8 mouse cellular contexts compared by ENCODE assay signal in genomic region chr3:51224363-51225225, GRCm38 (mm10). TPM values are rescaled to one million over a fixed set of nuclear protein-coding genes. Genes with fewer than 3 reads are reported as not detected.
A peak's percentile ranks its signal among the peaks of the same experiment; 100 is the strongest.
DNase-seq lines count a peak whose midpoint lies in the region; ATAC-seq lines count a peak whose summit lies in the region.

Gene Noct (plus strand): TSS chr3:51224447.

- WGBS in hindbrain, embryonic 12.5 days: under 1% methylated on average over 81 of the region's 100 CpGs

- ATAC-seq in hindbrain, embryonic 12.5 days (ENCODE audit: low FRiP score): peak; percentile 94

- peak within 1 kb of the TSS; percentile 91 for H3K4me3 ChIP-seq in hindbrain, embryonic 12.5 days

- no peaks in the 10 kb centered on the region for H3K36me3 ChIP-seq in hindbrain, embryonic 12.5 days

- no peaks in the 10 kb centered on the region for H3K27me3 ChIP-seq in hindbrain, embryonic 12.5 days

- no peaks in the 10 kb centered on the region for H3K9me3 ChIP-seq in hindbrain, embryonic 12.5 days (replicated peaks)

- peak within 1 kb of the TSS; percentile 94 for H3K9ac ChIP-seq in hindbrain, embryonic 12.5 days

- H3K4me2 ChIP-seq in hindbrain, embryonic 12.5 days (replicated peaks): peak within 1 kb of the TSS; percentile 72

- H3K27ac ChIP-seq in hindbrain, embryonic 12.5 days: peak within 1 kb of the TSS; percentile 98

- DNase-seq in Muller cell, postnatal 12 days (ENCODE audit: inconsistent ontology term): peak; percentile 97
- DNase-seq in cerebellum, adult 9-11 months: peak; percentile 95
- DNase-seq in frontal cortex, postnatal 10 days (ENCODE audit: low spot score in 2 of 2): peak; percentile 82 to 89
- peak; percentile 91 to 95 for DNase-seq in layer of hippocampus, postnatal 14 days (ENCODE audit: low spot score in 2 of 2)
- peak; percentile 90 for DNase-seq in lung, postnatal 14 days
- peak; percentile 87 for DNase-seq in retina, adult 2 months (ENCODE audit: low read depth, low spot score)
- peak; percentile 85 to 87 for DNase-seq in thymus, postnatal 36 days

- peaks cover 24% of the 10 kb centered on the region for H3K4me1 ChIP-seq in hindbrain, embryonic 12.5 days

RNA-seq across cellular contexts. Expression of gene Noct, which starts in this region (rescaled TPM):
- polyA plus RNA-seq in hindbrain, embryonic 12.5 days (2016; fragmentation: Nextera tagmentation; extraction: Ambion mirVana): 18.5 and 19.3 TPM in 2 replicates
- total RNA-seq in layer of hippocampus, postnatal 14 days (2021): 10 to 100 TPM; 54.4 to 58.6 TPM

Comparison
In these comparisons a context has a peak if more than half of its experiments do, and no peak if none do; other contexts are left out.
1. Peak in every context shown above with its lines: DNase-seq, ATAC-seq, H3K4me3 ChIP-seq and H3K27ac ChIP-seq.